Mouse (Mus musculus): ENCODE results near the gene Brd3.

Brd3 gene

DNA sequence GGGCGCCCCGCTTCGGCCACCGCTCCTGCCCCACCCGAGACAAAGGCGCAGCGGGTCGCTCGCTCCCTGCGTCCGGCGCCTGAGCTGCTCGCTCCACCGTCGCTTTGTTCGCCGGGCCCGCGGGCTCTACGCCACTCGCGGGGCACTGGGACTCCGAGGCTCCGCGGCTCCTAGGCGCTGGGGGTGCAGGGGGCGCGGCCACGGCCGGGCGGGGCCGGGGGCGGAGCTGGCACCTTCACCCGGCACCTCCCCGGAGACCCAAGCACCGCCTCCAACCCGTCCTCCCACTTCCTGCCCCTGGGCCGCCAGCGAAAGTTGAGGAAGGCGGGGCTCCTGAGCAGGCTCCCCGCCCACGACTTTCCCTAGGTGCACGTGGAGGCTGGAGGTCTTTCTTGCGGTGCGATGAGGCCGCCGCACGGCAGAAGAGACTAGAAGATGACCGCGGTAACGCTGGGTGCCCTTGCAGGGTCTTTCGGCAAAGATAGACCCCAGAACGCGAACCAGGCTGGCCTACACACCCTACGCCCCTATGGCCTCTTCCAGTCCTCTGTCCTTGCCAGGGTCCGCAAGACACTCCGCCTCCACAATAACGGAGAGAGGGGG is 80.5 kb downstream of the Brd3 start, which contains the start of gene Vav2:
TSS of gene Vav2 (minus strand) at position 179 of the 603 bp plus-strand sequence.
- in situ Hi-C loops (cut with MboI), result loop anchor here (5.0 kb wide), 1 partner anchor 140 kb away; no protein-coding TSS in a partner anchor

DNA sequence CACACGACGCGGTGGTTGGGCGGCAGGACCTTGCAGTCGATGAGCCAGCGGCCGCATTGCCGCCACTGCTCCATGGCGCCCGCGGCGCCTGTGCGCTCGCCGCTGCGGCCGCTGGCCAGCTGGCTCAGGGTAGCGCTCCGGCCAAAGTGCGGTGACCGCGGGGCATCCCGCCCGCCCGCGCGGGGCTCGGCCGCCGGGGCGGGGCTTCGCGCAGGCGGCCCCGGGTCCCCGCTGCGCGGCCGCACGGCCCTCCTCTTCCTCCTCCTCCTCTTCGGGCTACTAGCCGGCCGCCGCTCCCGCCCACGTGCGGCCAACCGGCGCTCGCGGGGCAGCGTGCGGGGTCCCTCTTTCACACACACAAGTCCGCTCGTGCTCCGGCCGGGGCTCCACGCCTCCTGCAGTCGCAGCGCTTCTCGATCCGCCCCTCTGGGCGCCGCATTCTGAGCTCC is 81.0 kb downstream of the Brd3 start:
- in situ Hi-C loops (cut with MboI), result loop anchor here (5.0 kb wide), 1 partner anchor 139 kb away; no protein-coding TSS in a partner anchor

DNA sequence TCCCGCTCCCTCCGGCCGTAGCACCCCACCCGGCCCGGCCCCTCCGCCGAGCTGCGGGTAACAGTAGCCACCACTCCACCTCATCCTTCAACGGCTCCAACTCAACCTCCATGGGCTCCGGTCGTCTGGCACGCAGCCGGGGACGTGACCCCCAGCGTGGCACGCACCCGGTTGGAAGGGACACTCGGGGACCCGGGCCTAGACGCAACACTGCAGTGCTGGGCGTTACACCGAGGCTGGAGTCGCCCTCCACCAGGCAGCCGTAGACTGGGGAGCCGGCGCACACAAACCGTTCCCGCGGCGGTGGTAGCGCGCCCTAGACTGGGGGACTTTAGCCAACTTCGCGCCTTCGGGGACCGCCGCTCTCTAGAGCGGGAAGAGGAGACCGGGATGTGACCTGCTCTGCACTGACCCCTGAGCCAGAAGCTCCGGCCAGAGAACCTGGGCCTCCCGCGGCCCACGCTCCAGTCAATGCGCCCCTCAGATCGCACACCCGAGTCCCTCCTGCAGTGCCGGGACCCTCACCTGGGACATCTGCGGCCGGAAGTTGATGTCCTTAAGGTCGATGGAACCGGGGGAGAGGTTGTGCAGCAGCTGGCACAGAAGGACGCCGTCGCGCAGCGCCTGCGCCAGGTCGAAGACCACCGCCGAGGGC is 81.6 kb downstream of the Brd3 start:
- in situ Hi-C loops (cut with MboI), result loop anchor here (5.0 kb wide), 1 partner anchor 139 kb away; no protein-coding TSS in a partner anchor

DNA sequence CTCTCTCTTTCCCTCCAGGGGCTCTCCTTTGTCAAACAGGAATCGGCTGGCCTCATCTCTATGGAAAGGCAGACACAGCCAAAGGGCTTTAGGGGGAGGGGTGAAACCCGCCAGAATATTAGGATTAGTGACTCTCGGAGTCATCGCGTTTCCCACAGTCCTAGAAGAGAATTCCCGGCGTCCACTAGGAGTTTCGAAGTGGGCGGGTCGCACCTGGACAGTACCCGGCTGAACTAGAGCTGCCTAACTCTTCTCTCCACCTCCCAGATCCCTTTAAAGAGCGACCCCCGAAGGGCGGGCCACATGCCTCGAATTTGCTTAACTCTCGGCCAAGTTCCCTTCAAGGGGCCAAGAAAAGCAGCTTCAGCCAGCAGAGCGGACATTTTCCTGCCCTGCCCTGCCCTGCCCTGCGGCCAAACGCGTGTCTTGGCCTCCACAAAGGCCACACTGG is 82.3 kb downstream of the Brd3 start:
- in situ Hi-C loops (cut with MboI), result loop anchor here (5.0 kb wide), 1 partner anchor 138 kb away; no protein-coding TSS in a partner anchor

DNA sequence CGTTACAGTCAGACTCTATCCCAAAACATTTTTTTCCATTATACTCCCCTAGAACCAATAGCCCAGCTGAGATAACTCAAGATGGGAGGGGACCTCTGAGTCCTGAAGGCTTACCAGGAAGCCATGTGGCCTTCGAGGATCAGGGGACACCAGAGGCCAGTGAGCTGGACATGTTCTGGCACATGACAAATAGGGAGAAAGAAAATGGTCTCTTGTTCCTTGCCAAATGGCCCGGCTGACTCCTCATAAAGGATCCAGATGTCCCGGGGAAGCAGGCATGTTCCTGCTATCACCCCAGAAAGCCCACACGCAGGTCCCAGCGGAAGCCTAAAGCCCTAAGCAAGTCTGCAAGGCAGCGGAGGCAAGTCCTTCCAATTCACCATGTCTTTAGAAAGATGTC is 83.9 kb downstream of the Brd3 start:
- in situ Hi-C loops (cut with MboI), result no loop called here

DNA sequence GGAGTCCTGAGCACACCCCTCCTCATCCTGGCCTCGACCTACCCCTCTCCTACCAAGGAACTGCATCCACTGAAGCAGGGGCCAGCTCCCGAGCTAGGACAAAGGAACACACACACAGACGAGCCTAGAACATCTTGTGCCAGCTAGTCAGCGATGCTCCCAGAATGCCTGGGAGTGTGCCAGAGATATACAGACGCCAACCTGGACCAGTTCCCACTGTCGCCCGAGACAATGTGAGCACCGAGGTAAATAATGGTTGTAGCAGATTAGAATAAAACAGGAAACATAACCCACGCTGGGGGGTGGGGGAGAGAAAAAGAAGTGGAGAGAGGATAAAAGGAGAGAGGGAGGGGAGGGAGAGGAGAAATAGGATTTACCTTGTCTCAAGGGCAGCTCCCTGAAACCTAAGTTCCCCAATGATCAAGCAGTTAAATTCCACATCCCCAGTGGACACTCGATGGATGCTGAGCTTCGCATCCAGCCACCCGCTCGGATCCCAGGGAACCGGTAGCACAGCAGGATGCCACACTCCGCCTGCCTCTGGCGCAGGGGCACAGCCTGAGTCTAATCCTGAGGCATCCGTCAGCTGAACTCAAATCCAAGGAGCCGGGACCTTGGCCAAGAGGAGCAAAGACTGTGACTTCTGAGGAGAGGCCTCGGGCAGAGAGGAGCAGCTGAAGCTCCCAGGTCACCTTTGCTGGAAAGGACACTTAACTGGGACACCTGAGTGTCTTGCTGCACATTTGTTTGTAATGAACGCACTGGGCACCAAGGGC is 86.0 kb downstream of the Brd3 start:
- in situ Hi-C loops (cut with MboI), result no loop called here

DNA sequence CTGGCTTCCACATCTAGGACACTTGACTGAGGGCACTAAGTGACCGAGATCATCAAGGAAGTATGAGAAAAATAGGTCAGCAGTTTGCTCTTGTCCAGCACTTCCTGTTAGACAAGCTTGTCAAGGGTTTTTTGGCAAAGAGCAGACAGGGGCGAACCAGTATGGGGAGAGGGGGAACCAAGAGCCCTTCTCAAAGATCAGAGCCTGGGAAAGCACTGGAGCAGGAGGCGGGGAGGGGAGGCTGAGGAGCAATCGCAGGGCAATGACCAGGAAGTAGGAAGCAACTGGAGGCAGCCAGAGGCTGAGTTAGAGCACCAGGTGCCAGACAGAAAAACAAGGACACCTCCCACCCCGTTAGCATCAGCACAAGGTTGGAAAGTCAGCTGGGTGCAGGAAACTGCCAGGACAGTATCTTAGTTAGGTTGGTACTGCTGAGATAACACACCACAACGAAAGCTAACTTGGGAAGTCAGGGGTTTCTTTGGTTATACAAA is 88.8 kb downstream of the Brd3 start:
- in situ Hi-C loops (cut with MboI), result no loop called here

DNA sequence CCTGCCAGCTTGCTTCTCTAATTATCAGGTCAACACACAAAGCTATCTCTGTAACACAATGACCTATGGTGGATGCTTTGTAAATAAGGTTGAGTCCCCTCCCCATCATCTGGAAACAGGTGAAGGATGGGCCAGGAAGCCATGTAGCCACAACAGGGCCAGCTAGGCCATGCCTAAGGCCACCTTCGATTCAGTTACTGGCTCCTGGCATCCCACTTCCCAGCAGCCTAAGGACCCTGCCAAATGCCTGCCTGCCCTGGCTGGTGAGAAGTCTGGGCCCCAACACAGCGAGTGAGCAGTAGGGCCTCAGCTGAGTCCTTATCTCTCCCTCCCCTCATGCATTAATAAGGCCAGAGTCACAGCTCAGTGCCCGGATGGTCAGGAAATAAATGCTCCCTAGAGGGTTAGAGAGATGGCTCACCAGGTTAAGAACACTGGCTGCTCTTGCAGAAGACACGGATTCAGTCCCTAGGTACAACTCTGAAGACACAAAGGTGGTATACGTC is 89.8 kb downstream of the Brd3 start:
- in situ Hi-C loops (cut with MboI), result no loop called here

DNA sequence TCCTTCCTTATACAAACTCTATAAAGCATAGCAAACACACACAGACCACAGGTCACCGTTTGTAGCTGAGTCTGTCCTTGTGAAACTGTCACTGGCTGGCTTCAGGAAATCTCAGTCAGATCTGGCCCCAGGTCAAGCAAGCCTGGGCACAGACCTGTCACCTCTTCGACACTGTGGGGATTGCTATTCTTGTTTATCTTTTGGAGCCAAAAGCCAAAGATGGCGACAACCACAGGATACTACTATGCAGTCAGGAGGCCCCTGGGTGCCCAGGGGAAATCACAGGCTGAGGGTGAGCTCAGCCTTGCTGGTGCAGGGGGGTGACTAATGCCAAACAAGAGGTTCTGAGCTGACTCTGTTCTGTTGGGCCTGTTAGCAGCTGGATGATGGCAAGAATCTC is 91.0 kb downstream of the Brd3 start:
- in situ Hi-C loops (cut with MboI), result no loop called here

DNA sequence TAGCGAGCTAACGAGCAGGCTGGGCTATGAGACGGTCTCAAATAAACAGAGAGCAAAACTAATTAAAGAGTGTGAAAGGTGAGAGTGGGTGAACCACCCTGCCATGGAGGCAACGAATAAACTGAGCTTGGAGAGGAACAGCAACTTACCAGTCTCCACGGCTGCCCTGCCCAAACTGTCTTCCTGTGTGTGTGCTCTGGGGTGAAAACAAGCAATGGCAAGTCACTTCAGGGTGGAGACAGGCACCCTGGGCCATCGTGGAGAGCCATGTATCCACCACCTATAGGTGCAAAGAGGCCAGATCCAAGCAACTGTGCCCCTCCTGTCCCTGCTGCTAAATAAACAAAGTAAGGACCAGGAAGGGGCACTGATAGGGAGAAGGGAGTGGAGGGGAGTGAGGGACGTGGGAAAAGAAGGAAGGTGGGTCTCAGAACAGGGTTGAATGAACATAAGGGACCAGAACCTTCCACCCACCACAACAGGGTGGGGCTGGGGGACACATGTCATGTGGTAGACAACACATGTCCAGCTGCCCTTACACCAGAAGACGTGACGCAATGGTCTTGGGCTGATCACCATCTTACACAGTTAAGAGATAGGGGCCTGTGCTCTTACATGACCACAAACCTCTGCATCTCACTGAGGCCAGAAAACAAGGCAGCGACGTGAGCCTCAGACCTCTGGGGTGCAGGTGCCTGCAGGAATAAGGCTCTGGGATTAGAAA is 92.2 kb downstream of the Brd3 start:
- in situ Hi-C loops (cut with MboI), result no loop called here

DNA sequence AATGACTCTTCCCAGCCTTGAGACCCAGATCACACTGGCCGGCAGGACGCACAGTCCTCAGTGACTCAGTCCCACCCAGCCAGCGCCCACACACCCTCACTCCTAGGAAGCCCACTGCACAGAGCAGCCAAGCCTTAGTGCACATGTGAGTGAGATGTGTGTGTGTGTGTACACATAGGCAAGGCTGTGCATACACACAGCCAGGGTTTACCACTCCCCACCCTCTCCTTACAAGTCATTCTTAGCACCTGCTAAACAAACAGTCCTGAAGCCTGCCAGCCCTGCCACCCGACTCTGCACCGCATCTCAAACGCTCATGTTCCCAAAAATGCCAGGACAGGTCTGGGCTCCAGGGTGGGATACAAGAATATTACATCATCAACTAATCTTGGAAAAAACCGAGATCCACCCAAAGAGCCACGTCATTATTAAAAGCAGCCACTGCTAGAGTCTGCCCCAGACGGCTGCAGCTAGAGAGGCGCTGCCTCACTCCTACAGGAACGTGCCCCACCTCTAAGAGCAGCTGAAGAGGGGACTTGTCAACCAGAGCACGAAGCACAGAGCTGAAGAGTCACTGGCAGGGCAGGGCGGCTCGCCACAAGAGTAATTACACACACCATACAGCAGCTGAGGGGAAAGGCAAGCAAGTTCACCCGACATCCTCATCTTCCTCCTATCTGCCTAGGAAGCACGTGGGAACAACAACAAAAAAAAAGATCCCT is 93.4 kb downstream of the Brd3 start:
- in situ Hi-C loops (cut with MboI), result no loop called here

DNA sequence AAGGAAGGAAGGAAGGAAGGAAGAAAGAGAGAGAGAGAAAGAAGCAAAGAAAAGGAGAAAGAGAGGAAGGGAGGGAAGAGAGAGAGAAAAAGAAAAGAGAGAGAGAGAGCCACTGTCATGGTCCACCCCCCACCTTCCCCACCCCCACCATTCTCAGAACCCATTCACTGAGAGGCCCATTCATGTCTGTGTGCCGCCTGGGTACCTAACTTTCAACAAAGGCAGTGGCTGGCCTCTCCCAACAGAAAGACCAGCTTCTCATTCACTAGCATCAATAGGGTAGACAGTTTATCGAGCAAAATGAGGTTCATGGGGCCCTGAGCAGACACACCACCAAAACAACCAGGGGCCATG is 93.9 kb downstream of the Brd3 start:
- in situ Hi-C loops (cut with MboI), result no loop called here

DNA sequence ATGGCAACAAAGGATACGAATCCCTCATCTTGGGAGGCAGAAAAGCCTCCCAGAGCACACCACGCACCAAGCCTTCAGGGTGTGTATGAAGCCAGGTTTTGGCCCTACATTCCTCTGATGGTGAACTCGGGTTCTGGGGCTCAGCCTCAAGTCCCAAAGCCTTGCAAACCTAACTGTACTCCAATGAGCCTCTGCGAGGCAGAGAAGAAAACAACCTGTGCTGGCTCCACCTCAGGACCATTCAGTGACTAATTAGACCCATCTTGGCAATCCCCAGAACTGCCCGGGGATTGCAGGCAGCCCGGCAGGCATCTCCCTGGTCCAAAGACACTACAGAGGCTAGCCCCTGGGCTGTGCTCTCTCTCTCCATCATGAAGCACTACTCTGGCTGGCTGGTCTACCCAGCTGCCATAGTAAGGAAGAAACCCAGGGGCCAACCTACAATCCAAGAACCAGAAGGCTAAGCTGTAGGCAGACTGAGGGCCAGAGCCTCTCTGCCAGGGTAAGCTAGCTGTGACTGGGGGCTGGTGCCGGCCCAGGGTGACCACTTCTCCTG is 95.1 kb downstream of the Brd3 start:
- in situ Hi-C loops (cut with MboI), result no loop called here

DNA sequence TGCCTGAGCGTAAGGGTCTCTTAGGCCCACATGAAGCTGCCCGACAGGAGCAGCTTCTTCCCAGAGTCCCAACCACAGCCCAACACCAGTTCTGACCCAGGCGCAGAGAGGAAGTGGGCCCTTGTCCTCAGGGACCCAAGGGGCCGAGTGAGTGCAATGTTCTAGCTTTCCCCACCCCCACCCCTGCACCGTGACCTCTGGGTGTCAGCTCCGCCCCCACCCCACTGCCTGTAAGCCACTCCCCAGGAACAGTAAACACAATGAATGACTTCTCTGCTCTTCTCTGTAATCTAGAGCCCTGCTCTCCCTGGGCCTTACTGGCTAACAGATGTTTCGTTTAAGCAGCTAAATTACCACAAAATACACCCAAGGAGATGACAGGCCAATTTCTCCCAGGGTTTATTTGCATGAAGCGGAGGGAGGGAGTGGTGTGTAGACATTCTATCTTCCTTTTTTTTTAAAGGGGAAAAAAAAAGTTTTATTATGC is 95.7 kb downstream of the Brd3 start:
- in situ Hi-C loops (cut with MboI), result no loop called here

DNA sequence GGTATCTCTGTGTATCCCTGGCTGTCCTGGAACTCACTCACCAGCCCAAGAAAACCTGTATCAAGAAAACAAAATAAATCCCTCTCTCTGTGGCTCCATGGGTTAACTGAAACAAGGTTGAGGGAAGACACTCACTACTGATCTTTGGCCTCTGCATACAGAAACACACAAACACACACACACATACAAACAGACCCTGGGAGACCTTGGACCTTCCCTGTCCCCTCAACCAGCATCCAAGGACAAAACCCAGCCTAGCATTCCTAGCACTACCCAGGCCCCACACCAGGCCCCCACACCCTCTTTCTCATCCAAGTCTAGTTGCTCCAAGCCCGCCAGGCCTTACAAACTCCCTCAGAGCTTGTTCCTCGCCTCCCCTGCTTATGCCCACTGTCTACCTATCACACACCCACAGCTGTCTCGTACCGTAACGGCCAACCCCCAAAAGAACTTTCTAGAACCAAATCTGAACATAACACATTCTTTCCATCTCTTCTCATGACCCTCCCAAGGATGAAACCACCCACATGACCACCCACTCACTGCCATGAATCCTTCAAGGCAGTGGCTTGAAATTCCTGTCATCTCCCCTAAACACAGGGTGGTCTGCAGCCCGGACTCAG is 96.8 kb downstream of the Brd3 start:
- in situ Hi-C loops (cut with MboI), result no loop called here

DNA sequence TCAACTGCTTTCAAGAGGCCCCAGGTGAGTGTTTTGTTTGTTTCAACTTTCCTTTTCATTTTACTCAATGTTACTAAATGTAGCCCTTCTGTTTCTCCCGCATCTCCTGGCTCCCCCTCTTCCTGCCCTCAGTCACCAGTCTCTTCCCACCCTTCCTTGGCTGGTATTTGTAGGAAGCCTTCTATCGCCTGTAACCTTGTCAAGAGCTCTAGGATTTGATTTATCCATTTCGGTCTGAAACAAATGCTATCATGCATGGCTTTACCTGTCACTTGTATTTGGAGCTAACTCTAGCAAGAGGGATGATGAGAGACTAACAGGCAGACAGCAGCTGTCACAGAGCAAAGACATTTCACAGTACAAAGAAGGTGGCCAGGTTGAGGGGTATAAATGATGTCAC is 99.3 kb downstream of the Brd3 start:
- in situ Hi-C loops (cut with MboI), result no loop called here

DNA sequence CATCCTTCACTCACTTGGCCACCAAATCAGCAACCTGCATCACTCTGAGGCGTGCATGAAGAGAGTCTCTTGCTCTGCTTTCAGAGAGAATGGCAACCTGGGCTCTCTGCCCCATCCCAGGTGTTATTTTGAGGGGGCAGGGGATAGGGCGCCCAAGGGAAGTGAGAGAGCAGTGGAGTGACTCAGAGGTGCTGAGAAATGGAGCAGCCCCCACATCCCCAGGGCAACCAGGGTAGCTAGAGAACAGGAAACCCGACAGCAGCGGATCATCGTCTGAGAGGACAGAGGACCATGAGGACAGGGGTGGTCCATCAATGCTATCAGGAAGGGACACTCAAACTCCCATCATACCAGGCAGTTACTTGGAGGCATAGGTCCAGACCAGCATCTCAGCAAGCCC is 100.5 kb downstream of the Brd3 start:
- in situ Hi-C loops (cut with MboI), result no loop called here

DNA sequence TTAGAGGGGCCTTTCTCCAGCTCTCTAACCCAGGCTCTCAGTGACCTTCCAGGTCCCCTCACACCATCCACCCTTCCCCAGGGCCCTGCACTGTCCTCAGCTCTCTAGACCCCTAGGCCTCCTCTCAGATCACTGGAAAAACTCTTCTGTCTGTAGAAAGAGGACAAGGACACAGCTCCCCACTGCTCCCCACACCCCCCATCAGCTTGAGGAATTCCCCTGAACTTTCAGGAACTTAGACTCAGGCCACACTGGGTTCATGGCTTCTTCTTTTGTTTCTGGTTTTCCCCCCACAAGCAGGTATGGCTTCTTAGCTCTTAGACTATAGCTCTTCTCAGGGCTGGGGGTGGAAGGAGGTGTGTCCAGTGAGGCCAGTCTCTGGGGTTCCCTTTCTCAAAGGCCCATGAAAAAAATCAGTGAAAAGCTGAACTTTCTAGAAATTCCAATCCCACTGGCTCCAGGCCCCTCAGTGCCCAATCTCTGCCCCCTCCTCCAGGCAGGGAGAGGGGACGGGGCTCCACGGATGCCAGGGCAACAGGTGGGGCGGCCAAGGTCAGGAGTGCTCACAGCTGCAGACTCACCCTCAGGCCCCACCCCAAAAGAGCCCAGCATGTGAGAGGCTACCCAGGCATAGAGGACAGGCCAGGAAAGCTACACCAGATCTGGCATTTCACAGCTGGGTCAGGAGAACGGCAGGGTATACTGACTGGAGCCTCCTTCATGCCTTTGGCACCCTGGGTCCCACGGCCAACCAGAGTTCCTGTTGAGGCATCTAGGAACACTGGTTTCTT is 102.2 kb downstream of the Brd3 start:
- in situ Hi-C loops (cut with MboI), result no loop called here

DNA sequence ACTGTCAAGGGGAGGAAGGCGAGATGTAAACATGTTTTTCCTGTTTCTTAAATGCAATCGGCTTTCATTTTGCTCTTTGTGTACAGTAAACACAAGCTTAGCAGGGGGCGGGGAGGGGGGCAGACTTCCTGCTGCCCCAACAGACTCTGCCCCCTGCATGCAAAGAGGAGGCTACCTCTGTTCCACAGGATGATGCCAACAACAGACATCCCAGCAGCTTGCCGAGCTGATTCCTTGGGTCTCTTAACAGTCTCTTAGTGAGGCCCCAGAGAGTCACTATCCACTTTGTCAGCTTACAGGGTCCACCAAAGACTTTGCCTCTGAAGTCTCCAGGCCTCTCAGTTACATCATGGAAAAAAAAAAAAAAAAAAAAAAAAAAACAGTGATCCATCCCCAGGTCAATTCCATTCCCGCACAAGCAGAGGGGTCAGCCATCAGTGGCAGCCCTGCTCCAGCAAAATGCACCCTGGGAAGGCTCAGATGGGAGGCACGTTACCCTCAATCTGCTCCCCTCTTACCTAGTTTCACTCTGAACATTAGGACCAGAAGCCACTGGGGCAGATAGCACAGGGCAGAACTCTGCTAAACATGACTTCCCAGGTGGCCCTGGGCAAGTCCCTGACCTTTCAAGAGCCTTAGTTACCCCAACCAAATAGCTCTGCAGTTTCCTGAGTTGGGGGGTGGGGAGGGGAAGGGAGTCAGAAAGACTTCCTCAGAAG is 102.9 kb downstream of the Brd3 start:
- in situ Hi-C loops (cut with MboI), result no loop called here

All from mature B cell (primary cell).